ENCODE assay signal across 7 mouse cellular contexts in genomic region chr5:4757902-4758301, GRCm38 (mm10). TPM values are rescaled to one million over a fixed set of nuclear protein-coding genes. Genes with fewer than 3 reads are reported as not detected.
DNase-seq lines count a peak whose midpoint lies in the region; ATAC-seq lines count a peak whose summit lies in the region.

Gene Fzd1 (minus strand): TSS chr5:4758035.

- peak within 1 kb of the TSS; percentile 98 for H3K27ac ChIP-seq in embryonic facial prominence, embryonic 14.5 days (replicated peaks; ENCODE audit: low read depth, low read length)
- H3K27ac ChIP-seq in limb, embryonic 13.5 days: peak within 1 kb of the TSS; percentile 99
- H3K27ac ChIP-seq in midbrain, embryonic 14.5 days (replicated peaks; ENCODE audit: low read depth, low read length): peak within 1 kb of the TSS; percentile 99

- peak within 1 kb of the TSS; percentile 89 for H3K4me3 ChIP-seq in embryonic facial prominence, embryonic 14.5 days (ENCODE audit: low read depth, low read length)
- H3K4me3 ChIP-seq in limb, embryonic 13.5 days: peak within 1 kb of the TSS; percentile 91
- H3K4me3 ChIP-seq in midbrain, embryonic 14.5 days (replicated peaks; ENCODE audit: low read depth, low read length): peak within 1 kb of the TSS; percentile 90

- H3K9ac ChIP-seq in embryonic facial prominence, embryonic 14.5 days (ENCODE audit: low read depth, low read length): peak within 1 kb of the TSS; percentile 95
- peak within 1 kb of the TSS; percentile 95 for H3K9ac ChIP-seq in limb, embryonic 13.5 days
- peak within 1 kb of the TSS; percentile 96 for H3K9ac ChIP-seq in midbrain, embryonic 14.5 days (replicated peaks; ENCODE audit: low read length)

- peak; percentile 97 for ATAC-seq in embryonic facial prominence, embryonic 14.5 days (ENCODE audit: low read depth)
- ATAC-seq in limb, embryonic 13.5 days (ENCODE audit: low FRiP score, low read depth): peak; percentile 94
- ATAC-seq in midbrain, embryonic 14.5 days (ENCODE audit: low FRiP score, low TSS enrichment): peak; percentile 94

- H3K27me3 ChIP-seq in embryonic facial prominence, embryonic 14.5 days (replicated peaks; ENCODE audit: control insufficient read depth, insufficient read depth, low read length): no peaks in the 10 kb centered on the region
- H3K27me3 ChIP-seq in limb, embryonic 13.5 days: no peaks in the 10 kb centered on the region
- H3K27me3 ChIP-seq in midbrain, embryonic 14.5 days (ENCODE audit: control insufficient read depth, insufficient read depth, low read length): no peaks in the 10 kb centered on the region

- H3K4me1 ChIP-seq in embryonic facial prominence, embryonic 14.5 days (ENCODE audit: control insufficient read depth, insufficient read depth, low read length): peaks cover 12% of the 10 kb centered on the region
- H3K4me1 ChIP-seq in limb, embryonic 13.5 days: peaks cover 30% of the 10 kb centered on the region
- peaks cover 7% of the 10 kb centered on the region for H3K4me1 ChIP-seq in midbrain, embryonic 14.5 days (ENCODE audit: control insufficient read depth, insufficient read depth, low read length)

- peak within 1 kb of the TSS; percentile 94 for H3K4me2 ChIP-seq in embryonic facial prominence, embryonic 14.5 days (ENCODE audit: low read depth, low read length)
- peak within 1 kb of the TSS; percentile 93 for H3K4me2 ChIP-seq in limb, embryonic 13.5 days (replicated peaks)
- peak within 1 kb of the TSS; percentile 91 for H3K4me2 ChIP-seq in midbrain, embryonic 14.5 days (ENCODE audit: low read length)

- H3K36me3 ChIP-seq in embryonic facial prominence, embryonic 14.5 days (ENCODE audit: control insufficient read depth, insufficient read depth, low read length): no peaks in the 10 kb centered on the region
- H3K36me3 ChIP-seq in limb, embryonic 13.5 days: no peaks in the 10 kb centered on the region
- peaks cover 4% of the 10 kb centered on the region; the same call in 1 of the 2 replicates for H3K36me3 ChIP-seq in midbrain, embryonic 14.5 days (ENCODE audit: control insufficient read depth, insufficient read depth, low read length)

- no peaks in the 10 kb centered on the region for H3K9me3 ChIP-seq in embryonic facial prominence, embryonic 14.5 days (ENCODE audit: control insufficient read depth, low read length)
- H3K9me3 ChIP-seq in limb, embryonic 13.5 days: no peaks in the 10 kb centered on the region
- no peaks in the 10 kb centered on the region for H3K9me3 ChIP-seq in midbrain, embryonic 14.5 days (ENCODE audit: control insufficient read depth, low read length)

- DNase-seq in brain, adult 2 months (ENCODE audit: low read depth, low spot score): peak; percentile 97
- peak; percentile 98 for DNase-seq in embryonic facial prominence, embryonic 14.5 days (ENCODE audit: low spot score)
- peak; percentile 92 for DNase-seq in heart, adult 8-10 months (ENCODE audit: low spot score)
- DNase-seq in kidney, adult 9 months: peak; percentile 95
- DNase-seq in midbrain, embryonic 14.5 days: peak; percentile 97
- DNase-seq in spleen, postnatal 10 days (ENCODE audit: low spot score in 2 of 2): peak; percentile 6 to 42

- WGBS in embryonic facial prominence, embryonic 14.5 days: 0% methylated on average over 18 of the region's 33 CpGs
- WGBS in limb, embryonic 13.5 days: under 1% methylated on average over 32 of the region's 33 CpGs
- WGBS in midbrain, embryonic 14.5 days: under 1% methylated on average over 33 of the region's 33 CpGs

RNA-seq across cellular contexts. Expression of gene Fzd1, which starts in this region (rescaled TPM):
- polyA plus RNA-seq in embryonic facial prominence, embryonic 14.5 days (2014; fragmentation: Nextera tagmentation; extraction: Ambion mirVana): 29.6 and 31.8 TPM in 2 replicates
- 1 to 10 TPM; 7.9 to 9.6 (median 8.7) TPM for total RNA-seq in heart, adult 8-10 months (2022)
- 18.3 and 18.8 TPM in 2 replicates for polyA plus RNA-seq in limb, embryonic 13.5 days (2015; fragmentation: Nextera tagmentation; extraction: Ambion mirVana)
- 38.6 and 44.3 TPM in 2 replicates for polyA plus RNA-seq in midbrain, embryonic 14.5 days (2014; fragmentation: Nextera tagmentation; extraction: Ambion mirVana)

Comparison
In these comparisons a context has a peak if more than half of its experiments do, and no peak if none do; other contexts are left out.
1. Peak in every context shown above with its lines: DNase-seq, ATAC-seq, H3K4me3 ChIP-seq and H3K27ac ChIP-seq.
2. DNase-seq: peak in every context shown above with its lines; median percentile 98 in embryonic facial prominence, embryonic 14.5 days; 97 in brain, adult 2 months; 97 in midbrain, embryonic 14.5 days; 95 in kidney, adult 9 months; 92 in heart, adult 8-10 months; 24 in spleen, postnatal 10 days.